In the genomic region with DNA sequence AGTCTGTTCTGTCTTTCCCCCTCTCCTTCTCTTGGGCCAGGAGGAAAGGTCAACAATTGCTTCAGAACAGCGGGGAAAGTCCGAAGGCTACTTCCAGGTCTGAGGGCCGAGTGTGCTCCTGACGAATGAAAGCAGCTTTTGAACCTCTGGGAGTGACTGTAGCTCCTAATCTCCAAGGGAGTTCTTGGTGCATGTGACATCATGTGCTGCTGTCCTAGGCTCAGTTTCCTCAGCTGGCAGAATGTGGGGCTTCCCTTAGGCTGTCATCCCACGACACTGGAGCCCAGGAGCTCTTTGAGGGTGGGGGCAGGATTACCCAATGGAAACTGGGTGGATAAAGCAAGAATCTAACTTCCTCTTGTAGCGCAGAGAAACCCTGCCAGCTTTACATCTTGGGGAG, we compare ENCODE assay signal across 8 mouse cellular contexts. TPM values are rescaled to one million over a fixed set of nuclear protein-coding genes. Genes with fewer than 3 reads are reported as not detected.
DNase-seq lines count a peak whose midpoint lies in the region; ATAC-seq and TF ChIP-seq lines count a peak whose summit lies in the region.
"Had no signal": no experiment of that assay in that cellular context is flagged by ENCODE, and none has a peak within 500 bp of the region (broad histone marks: within the 10 kb centered on the region; RNA-seq: fewer than 3 reads in every experiment).

Ubash3b (minus strand) TSS at position 285 of the 400 bp plus-strand sequence.

- no peaks in the 10 kb centered on the region for H3K9me3 ChIP-seq in forebrain, embryonic 12.5 days
- H3K9me3 ChIP-seq in midbrain, postnatal 0 days (ENCODE audit: low read length): no peaks in the 10 kb centered on the region
- H3K9me3 ChIP-seq: embryonic facial prominence, embryonic 15.5 days had no signal

- peaks cover 22% of the 10 kb centered on the region for H3K27me3 ChIP-seq in forebrain, embryonic 12.5 days
- H3K27me3 ChIP-seq in midbrain, postnatal 0 days (ENCODE audit: insufficient read depth, low read length): no peaks in the 10 kb centered on the region

- intact Hi-C loops in gastrocnemius, adult 2 months (cut with DNase I): no loop called here

- 86% methylated on average over 6 of the region's 6 CpGs for WGBS in forebrain, embryonic 12.5 days
- 83% methylated on average over 6 of the region's 6 CpGs for WGBS in midbrain, postnatal 0 days

- H3K27ac ChIP-seq in forebrain, embryonic 12.5 days: 0 out of 2 replicates have a peak within 1 kb of the TSS, but pooled peaks have one; percentile 37
- H3K27ac ChIP-seq in midbrain, postnatal 0 days (ENCODE audit: low read depth, low read length): no peak within 1 kb of the TSS
- no peak within 1 kb of the TSS for H3K27ac ChIP-seq in gastrocnemius, adult 2 months
- H3K27ac ChIP-seq: embryonic facial prominence, embryonic 15.5 days had no signal

- H3K4me3 ChIP-seq in forebrain, embryonic 12.5 days (replicated peaks): no peak within 1 kb of the TSS
- no peak within 1 kb of the TSS for H3K4me3 ChIP-seq in midbrain, postnatal 0 days (ENCODE audit: low read depth, low read length)
- no peak within 1 kb of the TSS for H3K4me3 ChIP-seq in gastrocnemius, adult 2 months
- H3K4me3 ChIP-seq: embryonic facial prominence, embryonic 15.5 days had no signal

- ATAC-seq in forebrain, embryonic 12.5 days (ENCODE audit: low FRiP score): no peak
- no peak for ATAC-seq in midbrain, postnatal 0 days (ENCODE audit: low FRiP score)
- no peak for ATAC-seq in megakaryocyte-erythroid progenitor cell, adult 5-6 weeks (replicated peaks; ENCODE audit: low FRiP score, low TSS enrichment, poor library complexity, severe bottlenecking)

- no peak within 1 kb of the TSS for H3K9ac ChIP-seq in forebrain, embryonic 12.5 days
- H3K9ac ChIP-seq in midbrain, postnatal 0 days (replicated peaks; ENCODE audit: low read length, poor library complexity, severe bottlenecking): no peak within 1 kb of the TSS
- H3K9ac ChIP-seq: embryonic facial prominence, embryonic 15.5 days had no signal

- no peak for DNase-seq in left cerebral cortex, adult 18-20 months (ENCODE audit: low spot score in 2 of 2)
- no peak for DNase-seq in left cerebral cortex, adult 11 months (ENCODE audit: low spot score)
- no peak for DNase-seq in layer of hippocampus, postnatal 14 days (ENCODE audit: low spot score in 2 of 2)
- DNase-seq in midbrain, postnatal 0 days (ENCODE audit: low spot score): no peak
- no peak for DNase-seq in gastrocnemius, adult 2 months

- TF ChIP-seq CTCF in midbrain, postnatal 0 days (IDR thresholded peaks at IDR 0.05): no peak
- TF ChIP-seq CTCF in gastrocnemius, adult 2 months (IDR thresholded peaks at IDR 0.05): no peak

- H3K36me3 ChIP-seq in forebrain, embryonic 12.5 days (replicated peaks): no peaks in the 10 kb centered on the region
- H3K36me3 ChIP-seq in midbrain, postnatal 0 days (ENCODE audit: insufficient read depth, low read length): no peaks in the 10 kb centered on the region
- H3K36me3 ChIP-seq: embryonic facial prominence, embryonic 15.5 days had no signal

- no peak within 1 kb of the TSS for H3K4me2 ChIP-seq in forebrain, embryonic 12.5 days
- no peak within 1 kb of the TSS for H3K4me2 ChIP-seq in midbrain, postnatal 0 days (ENCODE audit: low read depth, low read length, poor library complexity, severe bottlenecking)
- H3K4me2 ChIP-seq: embryonic facial prominence, embryonic 15.5 days had no signal

- peaks cover 24% of the 10 kb centered on the region for H3K4me1 ChIP-seq in forebrain, embryonic 12.5 days
- 0 out of 2 replicates have a peak, but pooled peaks cover 4% of the 10 kb centered on the region for H3K4me1 ChIP-seq in midbrain, postnatal 0 days (ENCODE audit: insufficient read depth, low read length)

RNA-seq across cellular contexts. Expression of gene Ubash3b, which starts in this region (rescaled TPM):
- total RNA-seq in left cerebral cortex, adult 18-20 months (2021): 10 to 100 TPM; 24.7 to 26.0 TPM
- 8.1 and 9.9 TPM in 2 replicates for polyA plus RNA-seq in forebrain, embryonic 12.5 days (2016; fragmentation: Nextera tagmentation; extraction: Ambion mirVana)
- 10 to 100 TPM; 29.0 to 30.4 TPM for total RNA-seq in layer of hippocampus, postnatal 14 days (2021)
- total RNA-seq in midbrain, postnatal 0 days (2014; rRNA removed): 30.2 and 32.3 TPM in 2 replicates
- 23.1 and 23.6 TPM in 2 replicates for polyA plus RNA-seq in midbrain, postnatal 0 days (2015; fragmentation: Nextera tagmentation; extraction: Ambion mirVana)
- 5.6 and 13.3 TPM in 2 replicates for total RNA-seq in megakaryocyte-erythroid progenitor cell, adult 5-6 weeks (2014; fragmentation: Nextera tagmentation)
- total RNA-seq in megakaryocyte-erythroid progenitor cell, adult 5-6 weeks (2017): 3.7 and 4.0 TPM in 2 replicates
- under 1 TPM; 0.33 to 0.45 TPM for total RNA-seq in gastrocnemius, adult 2 months (2021)
